Mouse (Mus musculus): ENCODE data around the gene Phf12.

DNA sequence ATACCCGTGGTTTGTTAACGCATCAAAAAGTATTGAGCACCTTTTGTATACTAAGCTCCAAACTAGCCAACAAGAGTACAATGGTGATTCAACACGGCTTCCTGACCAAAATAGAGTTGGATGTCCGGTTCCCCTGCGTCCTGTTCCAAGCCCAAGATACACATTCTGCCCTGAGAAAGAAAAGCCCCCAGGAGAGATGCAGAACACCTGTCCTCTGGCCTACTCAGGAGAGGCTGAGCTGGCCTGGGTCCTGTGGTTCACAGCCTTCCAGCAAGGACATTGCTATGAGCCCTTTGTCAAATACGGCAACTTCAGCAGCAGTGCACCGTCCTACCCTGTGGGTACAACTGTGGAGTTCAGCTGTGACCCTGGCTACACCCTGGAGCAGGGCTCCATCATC is 9.0 kb upstream of the Phf12 start:
- no peak for TF ChIP-seq ZNF384 (IDR thresholded peaks at IDR 0.05; ENCODE audit: low read depth, low read length)
- no peak for TF ChIP-seq HCFC1 (IDR thresholded peaks at IDR 0.05; ENCODE audit: borderline replicate concordance, insufficient read depth, low read length)
